Mouse (Mus musculus): ENCODE measurements at regions not wholly inside any gene's neighbourhood (a gene's known extent, or its start where the extent isn't known, plus 50 kb on each side); places are given as distances from the start of the nearest gene placed in this dataset.

DNA sequence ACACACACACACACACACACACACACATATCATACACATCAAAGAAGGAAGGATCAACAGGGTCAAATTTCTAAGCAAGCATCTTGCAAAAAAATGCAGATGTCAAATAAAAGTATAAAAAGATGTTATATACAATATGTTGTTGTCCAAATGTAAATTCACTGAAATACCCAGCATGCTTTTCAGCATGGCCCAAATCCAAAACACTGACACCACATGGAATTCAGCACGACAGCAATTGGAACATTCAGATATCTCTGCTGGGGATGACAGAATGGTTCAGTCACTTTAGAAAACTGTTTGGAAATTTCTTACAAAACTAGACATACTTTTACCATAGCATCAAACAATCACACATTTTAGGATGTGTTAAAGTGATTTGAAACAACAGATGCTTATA lies 339.6 kb downstream of the Pdha2 start:
- Histone ChIP-seq H3K27me3 (ENCODE audit: control insufficient read depth, insufficient read depth, low read length) (no peaks in the 10 kb centered on the region), H3K27ac (replicated peaks) (no peak overlapping the region), H3K4me3 (ENCODE audit: low read depth, low read length) (no peak overlapping the region), H3K4me2 (replicated peaks; ENCODE audit: low read depth) (no peak overlapping the region), H3K36me3 (ENCODE audit: control insufficient read depth, insufficient read depth, low read length) (no peaks in the 10 kb centered on the region), H3K9me3 (ENCODE audit: control insufficient read depth, low read length) (no peaks in the 10 kb centered on the region), H3K9ac (ENCODE audit: low read length) (no peak overlapping the region), H3K4me1 (replicated peaks; ENCODE audit: control insufficient read depth, insufficient read depth) (no peaks in the 10 kb centered on the region)
- WGBS, result 69% methylated on average over 1 of the region's 1 CpGs
- no peak for ATAC-seq (ENCODE audit: low FRiP score, low TSS enrichment)
- TF ChIP-seq CTCF (IDR thresholded peaks at IDR 0.05; ENCODE audit: low read depth) (no peak), EP300 (optimal IDR thresholded peaks at IDR 0.05) (no peak)
- no peak for DNase-seq (ENCODE audit: low spot score)

DNA sequence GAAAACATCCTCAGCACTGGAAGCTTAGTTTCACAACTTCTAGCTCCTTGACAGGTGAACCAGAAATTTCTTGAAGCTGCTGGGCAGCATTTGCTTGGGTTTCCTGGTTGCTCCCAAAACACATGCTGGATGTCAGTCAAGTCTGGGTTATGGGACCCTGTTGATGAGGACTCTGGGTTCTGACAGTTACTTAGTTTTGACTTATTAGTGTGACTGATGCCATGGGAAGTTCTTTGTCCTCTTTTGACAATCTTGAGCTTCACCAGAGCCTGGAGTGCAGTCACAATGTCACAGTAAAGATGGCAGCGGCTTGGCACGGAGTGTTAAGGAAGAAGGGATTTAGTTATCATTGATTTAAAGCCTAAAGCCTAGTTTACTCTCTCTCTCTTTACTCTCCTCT lies 340.9 kb downstream of the Pdha2 start:
- ATAC-seq (ENCODE audit: low FRiP score, low TSS enrichment) (no peak), DNase-seq (ENCODE audit: low spot score) (no peak)
- Histone ChIP-seq H3K36me3 (ENCODE audit: control insufficient read depth, insufficient read depth, low read length) (no peaks in the 10 kb centered on the region), H3K4me1 (replicated peaks; ENCODE audit: control insufficient read depth, insufficient read depth) (no peaks in the 10 kb centered on the region), H3K27ac (replicated peaks) (no peak overlapping the region), H3K9me3 (ENCODE audit: control insufficient read depth, low read length) (no peaks in the 10 kb centered on the region), H3K4me3 (ENCODE audit: low read depth, low read length) (no peak overlapping the region), H3K4me2 (replicated peaks; ENCODE audit: low read depth) (no peak overlapping the region), H3K9ac (ENCODE audit: low read length) (no peak overlapping the region), H3K27me3 (ENCODE audit: control insufficient read depth, insufficient read depth, low read length) (no peaks in the 10 kb centered on the region)
- WGBS, result 92% methylated on average over 2 of the region's 2 CpGs
- TF ChIP-seq EP300 (optimal IDR thresholded peaks at IDR 0.05) (no peak), CTCF (IDR thresholded peaks at IDR 0.05; ENCODE audit: low read depth) (no peak)

DNA sequence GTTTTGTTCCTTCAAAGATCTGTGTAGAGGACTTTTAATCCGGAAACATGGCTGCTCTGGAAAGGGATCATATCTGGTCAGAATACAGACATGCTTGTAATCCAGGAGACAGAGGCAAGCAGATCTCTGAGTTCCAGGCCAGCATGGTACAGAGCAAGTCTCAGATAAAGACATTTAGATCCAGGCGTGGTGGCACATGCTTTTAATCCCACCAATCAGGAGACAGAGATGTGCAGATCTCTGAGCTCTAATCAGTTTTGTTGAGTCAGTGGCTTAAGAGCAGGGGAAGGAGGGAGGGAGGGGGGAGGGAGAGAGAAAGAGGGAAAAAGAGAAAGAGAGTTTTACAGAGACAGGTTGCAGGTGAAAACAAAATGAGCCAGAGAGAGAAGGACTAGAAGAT lies 372.0 kb downstream of the Pdha2 start:
- H3K4me3 ChIP-seq (ENCODE audit: low read depth, low read length), result no peak overlapping the region
- no peaks in the 10 kb centered on the region for H3K4me1 ChIP-seq (replicated peaks; ENCODE audit: control insufficient read depth, insufficient read depth)
- no peaks in the 10 kb centered on the region for H3K27me3 ChIP-seq (ENCODE audit: control insufficient read depth, insufficient read depth, low read length)
- H3K27ac ChIP-seq (replicated peaks), result no peak overlapping the region
- H3K4me2 ChIP-seq (replicated peaks; ENCODE audit: low read depth), result no peak overlapping the region
- 78% methylated on average over 2 of the region's 2 CpGs for WGBS
- no peaks in the 10 kb centered on the region for H3K9me3 ChIP-seq (ENCODE audit: control insufficient read depth, low read length)
- ATAC-seq (ENCODE audit: low FRiP score, low TSS enrichment) (no peak), DNase-seq (ENCODE audit: low spot score) (no peak)
- TF ChIP-seq CTCF (IDR thresholded peaks at IDR 0.05; ENCODE audit: low read depth) (no peak), EP300 (optimal IDR thresholded peaks at IDR 0.05) (no peak)
- no peaks in the 10 kb centered on the region for H3K36me3 ChIP-seq (ENCODE audit: control insufficient read depth, insufficient read depth, low read length)
- H3K9ac ChIP-seq (ENCODE audit: low read length), result no peak overlapping the region

DNA sequence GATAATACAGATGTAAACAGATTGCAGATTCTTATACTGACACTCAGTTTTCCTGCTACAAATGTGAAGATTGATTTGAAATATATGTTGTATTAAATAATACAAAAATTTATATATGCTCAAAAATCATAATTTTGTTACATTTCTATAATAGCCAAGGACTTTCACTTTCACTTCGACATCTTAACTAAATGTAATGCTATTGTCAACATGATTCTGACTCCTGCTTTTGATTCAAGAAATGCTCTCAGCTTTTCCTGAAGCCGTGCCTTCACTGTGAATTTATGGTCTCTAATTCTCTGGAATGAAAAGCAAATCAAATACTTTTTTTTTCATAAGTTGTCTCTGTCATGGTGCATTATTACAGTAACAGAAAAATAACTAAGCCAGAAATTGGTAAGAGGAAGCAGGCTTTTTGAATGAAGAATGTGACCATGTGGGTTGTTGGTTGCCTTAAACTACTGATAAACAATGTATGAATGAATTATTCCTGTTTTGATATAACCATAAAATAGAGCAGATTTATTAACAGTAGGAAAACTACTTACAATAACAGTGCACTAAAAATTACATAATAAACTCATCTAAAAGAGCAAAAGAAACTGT lies 374.1 kb downstream of the Pdha2 start:
- DNase-seq (ENCODE audit: low spot score) (no peak), ATAC-seq (ENCODE audit: low FRiP score, low TSS enrichment) (no peak)
- no peaks in the 10 kb centered on the region for H3K9me3 ChIP-seq (ENCODE audit: control insufficient read depth, low read length)
- H3K4me1 ChIP-seq (replicated peaks; ENCODE audit: control insufficient read depth, insufficient read depth), result no peaks in the 10 kb centered on the region
- H3K4me3 ChIP-seq (ENCODE audit: low read depth, low read length), result no peak overlapping the region
- WGBS, result 26% methylated on average over 2 of the region's 2 CpGs
- no peak overlapping the region for H3K9ac ChIP-seq (ENCODE audit: low read length)
- no peaks in the 10 kb centered on the region for H3K27me3 ChIP-seq (ENCODE audit: control insufficient read depth, insufficient read depth, low read length)
- no peak for TF ChIP-seq EP300 (optimal IDR thresholded peaks at IDR 0.05)
- TF ChIP-seq CTCF (IDR thresholded peaks at IDR 0.05; ENCODE audit: low read depth), result no peak
- H3K27ac ChIP-seq (replicated peaks), result no peak overlapping the region
- H3K36me3 ChIP-seq (ENCODE audit: control insufficient read depth, insufficient read depth, low read length), result no peaks in the 10 kb centered on the region
- H3K4me2 ChIP-seq (replicated peaks; ENCODE audit: low read depth), result 0 out of 2 replicates have a peak overlapping the region, but pooled peaks have one; percentile 23

DNA sequence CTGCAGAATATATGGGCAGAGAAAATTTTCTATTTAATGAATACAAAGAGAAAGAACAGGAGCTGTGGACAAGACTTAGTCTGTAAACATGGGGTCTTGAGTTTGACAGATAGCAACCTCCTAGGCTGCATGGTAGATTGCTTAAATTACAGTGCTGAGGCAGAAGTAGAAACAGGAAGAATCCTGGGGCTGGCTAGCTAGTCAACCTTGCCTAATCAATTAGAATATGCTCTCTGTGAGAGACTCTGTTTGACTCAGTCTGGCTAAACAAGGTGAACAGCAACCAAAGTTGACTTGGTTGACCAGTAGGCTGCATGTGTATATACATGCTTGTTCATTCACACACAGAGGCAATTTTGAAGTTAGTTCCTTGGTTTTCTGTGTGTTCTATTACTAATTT lies 390.9 kb downstream of the Pdha2 start:
- ATAC-seq (ENCODE audit: low FRiP score, low TSS enrichment), result no peak
- Histone ChIP-seq H3K36me3 (ENCODE audit: control insufficient read depth, insufficient read depth, low read length) (no peaks in the 10 kb centered on the region), H3K9me3 (ENCODE audit: control insufficient read depth, low read length) (no peaks in the 10 kb centered on the region), H3K4me3 (ENCODE audit: low read depth, low read length) (no peak overlapping the region), H3K27me3 (ENCODE audit: control insufficient read depth, insufficient read depth, low read length) (no peaks in the 10 kb centered on the region), H3K27ac (replicated peaks) (no peak overlapping the region), H3K4me1 (replicated peaks; ENCODE audit: control insufficient read depth, insufficient read depth) (no peaks in the 10 kb centered on the region), H3K9ac (ENCODE audit: low read length) (no peak overlapping the region), H3K4me2 (replicated peaks; ENCODE audit: low read depth) (no peak overlapping the region)
- DNase-seq (ENCODE audit: low spot score), result no peak
- TF ChIP-seq EP300 (optimal IDR thresholded peaks at IDR 0.05) (no peak), CTCF (IDR thresholded peaks at IDR 0.05; ENCODE audit: low read depth) (no peak)

DNA sequence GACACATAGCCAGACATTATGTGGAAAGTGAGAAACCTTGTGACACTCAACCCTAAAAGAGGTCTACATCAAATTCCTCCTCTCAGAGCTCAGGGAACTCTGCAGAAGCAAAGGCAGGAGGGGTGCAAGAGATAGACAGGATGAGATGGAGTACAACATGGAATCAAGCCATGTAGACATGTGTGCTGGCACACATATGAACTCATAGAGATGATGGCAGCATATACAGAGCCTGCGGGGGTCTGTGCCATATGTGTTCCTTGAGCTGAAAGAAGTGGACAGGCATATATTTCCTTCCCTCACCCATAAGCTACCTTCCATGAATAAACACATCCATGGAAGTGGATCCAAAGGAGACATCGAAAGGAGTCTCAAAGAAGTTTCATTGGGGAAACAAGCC lies 406.6 kb downstream of the Pdha2 start:
- no peaks in the 10 kb centered on the region for H3K4me1 ChIP-seq (replicated peaks; ENCODE audit: control insufficient read depth, insufficient read depth)
- ATAC-seq (ENCODE audit: low FRiP score, low TSS enrichment) (no peak), DNase-seq (ENCODE audit: low spot score) (no peak)
- no peak overlapping the region for H3K4me3 ChIP-seq (ENCODE audit: low read depth, low read length)
- H3K36me3 ChIP-seq (ENCODE audit: control insufficient read depth, insufficient read depth, low read length), result no peaks in the 10 kb centered on the region
- H3K27ac ChIP-seq (replicated peaks), result no peak overlapping the region
- no peaks in the 10 kb centered on the region for H3K27me3 ChIP-seq (ENCODE audit: control insufficient read depth, insufficient read depth, low read length)
- no peak overlapping the region for H3K4me2 ChIP-seq (replicated peaks; ENCODE audit: low read depth)
- TF ChIP-seq CTCF (IDR thresholded peaks at IDR 0.05; ENCODE audit: low read depth) (no peak), EP300 (optimal IDR thresholded peaks at IDR 0.05) (no peak)
- WGBS, result 93% methylated on average over 2 of the region's 2 CpGs
- H3K9ac ChIP-seq (ENCODE audit: low read length), result no peak overlapping the region
- no peaks in the 10 kb centered on the region for H3K9me3 ChIP-seq (ENCODE audit: control insufficient read depth, low read length)

All from stomach, postnatal 0 days (tissue).